Mouse (Mus musculus) intestine, embryonic 16.5 days (tissue): ENCODE results near the gene Ddx18. TPM values are rescaled to one million over a fixed set of nuclear protein-coding genes. Genes with fewer than 3 reads are reported as not detected.

Source experiments
- polyA plus RNA-seq: library from polyadenylated mRNA; unstranded; fragments of >200 nt; fragmentation: Nextera tagmentation; extraction: Ambion mirVana; gene quantifications from 2 replicates; pipeline ENCODE4 v1.2.1, GENCODE M21; 2015

Ddx18 gene
- polyA plus RNA-seq, 1 experiment from 2014 or later: 55.9 TPM

Other genes starting within 250 kb of the Ddx18 start
- gene Insig2, start 235.4 kb downstream of the Ddx18 start, polyA plus RNA-seq: 24.5 and 25.1 TPM in 2 replicates
- gene Ccdc93, start 136.9 kb downstream of the Ddx18 start, polyA plus RNA-seq: 10.7 and 11.5 TPM in 2 replicates
- gene Htr5b, start 39.5 kb downstream of the Ddx18 start, polyA plus RNA-seq: 0.23 and 0.33 TPM in 2 replicates